Mouse (Mus musculus): ENCODE results near the gene Slc22a17.
"Not testable (repeated sequence)": the region's sequence is repeated elsewhere in the genome, so short reads cannot be mapped to it uniquely, and the experiment has no call there.

Slc22a17 gene

GRCm38 (mm10) chr14:54912886-54913285 lies at the start of gene Slc22a17:
Gene Slc22a17, minus strand, starts transcription at chr14:54913132.
- DNase-seq (ENCODE audit: extremely low spot score) = peak; percentile 85

- no peak for DNase-seq (ENCODE audit: extremely low spot score)
These were observed 49.8 kb upstream of the Slc22a17 start for GRCm38 (mm10) chr14:54962714-54963113.

- DNase-seq (ENCODE audit: extremely low spot score) = no peak
These were observed 48.6 kb upstream of the Slc22a17 start for GRCm38 (mm10) chr14:54961487-54961886.

GRCm38 (mm10) chr14:54960769-54961168 lies 47.8 kb upstream of the Slc22a17 start:
- no peak for DNase-seq (ENCODE audit: extremely low spot score)

- not testable (repeated sequence) for DNase-seq (ENCODE audit: extremely low spot score)
These were observed 47.1 kb upstream of the Slc22a17 start for GRCm38 (mm10) chr14:54959853-54960613.

- no peak for DNase-seq (ENCODE audit: extremely low spot score)
These were observed 46.3 kb upstream of the Slc22a17 start for GRCm38 (mm10) chr14:54959197-54959596.

- DNase-seq (ENCODE audit: extremely low spot score) = no peak
These were observed 45.6 kb upstream of the Slc22a17 start for GRCm38 (mm10) chr14:54958503-54958902.

- no peak for DNase-seq (ENCODE audit: extremely low spot score)
These were observed 43.6 kb upstream of the Slc22a17 start for GRCm38 (mm10) chr14:54956533-54956932.

- no peak for DNase-seq (ENCODE audit: extremely low spot score)
These were observed 42.5 kb upstream of the Slc22a17 start for GRCm38 (mm10) chr14:54955481-54955880.

- no peak for DNase-seq (ENCODE audit: extremely low spot score)
These were observed 41.5 kb upstream of the Slc22a17 start for GRCm38 (mm10) chr14:54954474-54954873.

- no peak for DNase-seq (ENCODE audit: extremely low spot score)
These were observed 40.8 kb upstream of the Slc22a17 start for GRCm38 (mm10) chr14:54953664-54954206.

GRCm38 (mm10) chr14:54951587-54951986 lies 38.7 kb upstream of the Slc22a17 start:
- DNase-seq (ENCODE audit: extremely low spot score) = no peak

GRCm38 (mm10) chr14:54950493-54950892 lies 37.6 kb upstream of the Slc22a17 start:
- no peak for DNase-seq (ENCODE audit: extremely low spot score)

- DNase-seq (ENCODE audit: extremely low spot score) = no peak
These were observed 35.8 kb upstream of the Slc22a17 start for GRCm38 (mm10) chr14:54948781-54949180.

- not testable (repeated sequence) for DNase-seq (ENCODE audit: extremely low spot score)
These were observed 34.1 kb upstream of the Slc22a17 start for GRCm38 (mm10) chr14:54947008-54947407.

GRCm38 (mm10) chr14:54945975-54946704 lies 33.2 kb upstream of the Slc22a17 start:
- no peak for DNase-seq (ENCODE audit: extremely low spot score)

GRCm38 (mm10) chr14:54944939-54945338 lies 32.0 kb upstream of the Slc22a17 start:
- no peak for DNase-seq (ENCODE audit: extremely low spot score)

- DNase-seq (ENCODE audit: extremely low spot score) = no peak
These were observed 31.0 kb upstream of the Slc22a17 start for GRCm38 (mm10) chr14:54943971-54944370.

GRCm38 (mm10) chr14:54942479-54942878 lies 29.5 kb upstream of the Slc22a17 start:
- DNase-seq (ENCODE audit: extremely low spot score) = no peak

GRCm38 (mm10) chr14:54941024-54941978 lies 28.4 kb upstream of the Slc22a17 start:
- no peak for DNase-seq (ENCODE audit: extremely low spot score)

- no peak for DNase-seq (ENCODE audit: extremely low spot score)
These were observed 27.2 kb upstream of the Slc22a17 start for GRCm38 (mm10) chr14:54940176-54940530.
